Mouse (Mus musculus) spleen, adult 2 months (tissue): ENCODE measurements around the gene Clec5a.

Experiments used
- CTCF ChIP-seq: fragments of 200-500 bp; IDR thresholded peaks from 2 replicates; pipeline ENCODE4 v1.5.1; 2011; ENCODE audit warnings: mild to moderate bottlenecking, inconsistent platforms; ENCODE audit not compliant: insufficient read depth, insufficient read length, insufficient replicate concordance; ENCODE audit errors: extremely low read depth
- POLR2A ChIP-seq: fragments of 200-500 bp; IDR thresholded peaks from 2 replicates; pipeline ENCODE4 v1.6.1; 2011; ENCODE audit warnings: low read depth, low read length, inconsistent platforms

DNA sequence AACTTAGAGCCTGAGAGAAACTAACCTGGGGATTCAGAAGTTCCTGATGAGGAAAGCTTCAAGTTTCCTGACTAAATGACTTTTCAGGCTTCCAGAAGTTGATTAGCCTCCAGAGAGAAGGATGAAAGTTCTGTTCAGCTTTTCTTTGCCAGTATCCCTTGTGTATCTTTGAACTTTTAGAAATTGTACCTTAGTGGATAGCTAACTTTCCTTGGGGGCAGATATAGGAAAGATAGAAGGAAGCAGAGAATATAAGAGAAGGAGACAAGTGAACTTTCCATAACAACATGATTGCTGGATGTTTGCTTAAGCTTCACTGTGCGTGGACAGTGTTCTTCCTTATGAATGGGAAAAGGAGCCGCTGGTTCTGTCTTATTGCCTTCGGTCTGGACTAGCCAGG, 16.4 kb downstream of the Clec5a start, which contains the start of gene Olfr460:
- TF ChIP-seq CTCF (no peak), POLR2A (no peak)
